Mouse (Mus musculus): ENCODE results near the gene Nhlrc1.

DNA sequence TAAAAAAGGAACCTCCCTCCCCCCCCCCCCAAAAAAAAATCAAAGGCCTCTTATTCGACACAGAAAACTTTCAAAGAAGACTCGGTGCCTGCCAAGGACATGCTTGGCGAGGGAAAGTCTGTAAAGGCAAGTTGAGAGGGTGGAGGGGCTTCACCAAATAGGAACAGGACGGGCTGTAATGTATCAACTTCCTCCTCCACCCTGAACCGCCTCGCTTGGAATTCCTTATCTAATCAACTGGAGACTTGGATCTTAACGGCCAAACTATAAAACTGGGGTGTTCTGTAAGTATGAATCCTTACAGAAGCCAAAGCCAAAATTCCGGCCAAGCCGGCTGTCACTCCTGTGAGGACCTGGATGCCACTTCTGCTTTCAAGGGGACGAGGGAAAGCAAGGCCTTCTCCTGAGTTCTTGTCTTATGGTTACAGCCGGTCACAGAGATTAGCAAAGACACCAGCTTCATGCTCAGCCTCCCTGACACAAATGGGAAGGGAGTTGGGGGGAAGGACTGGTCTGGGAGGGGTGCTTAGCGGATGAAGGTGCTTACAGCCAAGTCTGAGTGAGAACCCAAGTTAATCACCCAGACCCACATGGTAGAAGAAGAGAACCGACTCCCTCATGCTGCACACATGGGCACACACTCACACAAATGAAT, 34.7 kb downstream of the Nhlrc1 start:
- TF ChIP-seq HCFC1 (IDR thresholded peaks at IDR 0.05; ENCODE audit: low read depth, low read length): no peak
- no peak for TF ChIP-seq TBP (IDR thresholded peaks at IDR 0.05; ENCODE audit: low read depth, low read length)
- no peak for TF ChIP-seq TCF12 (IDR thresholded peaks at IDR 0.05; ENCODE audit: low read depth, low read length)

Data from MEL (cell line).